In genomic region chr5:114591151-114591561, GRCm38 (mm10) we compare ENCODE assay signal across 8 mouse cellular contexts. TPM values are rescaled to one million over a fixed set of nuclear protein-coding genes. Genes with fewer than 3 reads are reported as not detected.
DNase-seq lines count a peak whose midpoint lies in the region; ATAC-seq and TF ChIP-seq lines count a peak whose summit lies in the region.

No protein-coding gene starts in this region.

- TF ChIP-seq POLR2A in heart, adult 2 months (IDR thresholded peaks at IDR 0.05; ENCODE audit: insufficient read depth, low read depth, low read length) = no peak

- WGBS in heart, embryonic 15.5 days = 10% methylated on average over 15 of the region's 15 CpGs
- WGBS in heart, adult 2 months = 20% methylated on average over 15 of the region's 15 CpGs
- 62% methylated on average over 15 of the region's 15 CpGs for WGBS in embryonic facial prominence, embryonic 11.5 days
- 4% methylated on average over 15 of the region's 15 CpGs for WGBS in liver, embryonic 14.5 days (ENCODE audit: insufficient replicate concordance)

- no peak for TF ChIP-seq CTCF in heart, adult 2 months (IDR thresholded peaks at IDR 0.05)
- TF ChIP-seq CTCF in liver, embryonic 14.5 days (IDR thresholded peaks at IDR 0.05; ENCODE audit: low read depth) = no peak

- H3K9ac ChIP-seq in heart, embryonic 15.5 days = no peak overlapping the region
- no peak overlapping the region for H3K9ac ChIP-seq in heart, adult 2 months (ENCODE audit: low read depth, low read length)
- H3K9ac ChIP-seq in embryonic facial prominence, embryonic 11.5 days (replicated peaks; ENCODE audit: low read length) = no peak overlapping the region
- H3K9ac ChIP-seq in liver, embryonic 14.5 days (replicated peaks) = no peak overlapping the region

- H3K9me3 ChIP-seq in heart, embryonic 15.5 days (replicated peaks) = no peaks in the 10 kb centered on the region
- no peaks in the 10 kb centered on the region for H3K9me3 ChIP-seq in embryonic facial prominence, embryonic 11.5 days (replicated peaks; ENCODE audit: control insufficient read depth, low read length)
- H3K9me3 ChIP-seq in liver, embryonic 14.5 days (ENCODE audit: control insufficient read depth, low read length) = no peaks in the 10 kb centered on the region

- no peaks in the 10 kb centered on the region; the same call in 1 of the 2 replicates for H3K79me2 ChIP-seq in heart, adult 2 months (replicated peaks; ENCODE audit: control insufficient read depth, insufficient read depth, low read length)

- peak overlapping the region; percentile 35 for H3K4me2 ChIP-seq in heart, embryonic 15.5 days
- H3K4me2 ChIP-seq in embryonic facial prominence, embryonic 11.5 days (ENCODE audit: low read depth, low read length) = no peak overlapping the region
- peak overlapping the region; percentile 7; the same call in 1 of the 2 replicates for H3K4me2 ChIP-seq in liver, embryonic 14.5 days (ENCODE audit: low read depth)

- H3K4me1 ChIP-seq in heart, embryonic 15.5 days (replicated peaks) = peaks cover 51% of the 10 kb centered on the region
- peaks cover 12% of the 10 kb centered on the region for H3K4me1 ChIP-seq in heart, adult 2 months (ENCODE audit: control insufficient read depth, insufficient read depth, low read length)
- H3K4me1 ChIP-seq in embryonic facial prominence, embryonic 11.5 days (ENCODE audit: control insufficient read depth, insufficient read depth, low read length) = peaks cover 33% of the 10 kb centered on the region
- peaks cover 7 to 44% of the 10 kb centered on the region in 2 experiments for H3K4me1 ChIP-seq in liver, embryonic 14.5 days (replicated peaks; ENCODE audit: control insufficient read depth in 2 of 2, insufficient read depth in 2 of 2, low read length in 1 of 2)

- intact Hi-C loops in heart, adult 2 months (cut with DNase I) = no loop called here

- no peaks in the 10 kb centered on the region for H3K36me3 ChIP-seq in heart, embryonic 15.5 days
- no peaks in the 10 kb centered on the region for H3K36me3 ChIP-seq in heart, adult 2 months (ENCODE audit: control insufficient read depth, insufficient read depth, low read length)
- no peaks in the 10 kb centered on the region for H3K36me3 ChIP-seq in embryonic facial prominence, embryonic 11.5 days (replicated peaks; ENCODE audit: control insufficient read depth, insufficient read depth, low read depth, low read length)
- no peaks in the 10 kb centered on the region for H3K36me3 ChIP-seq in liver, embryonic 14.5 days (replicated peaks; ENCODE audit: control insufficient read depth, insufficient read depth, low read depth)

- no peak overlapping the region for H3K27ac ChIP-seq in heart, embryonic 15.5 days
- H3K27ac ChIP-seq in heart, adult 2 months = no peak overlapping the region
- 0 out of 2 replicates have a peak overlapping the region, but pooled peaks have one; percentile 28 for H3K27ac ChIP-seq in embryonic facial prominence, embryonic 11.5 days (replicated peaks; ENCODE audit: low read depth, low read length)
- H3K27ac ChIP-seq in liver, embryonic 14.5 days = no peak overlapping the region

- H3K27me3 ChIP-seq in heart, embryonic 15.5 days = peaks cover 23% of the 10 kb centered on the region
- H3K27me3 ChIP-seq in heart, adult 2 months (ENCODE audit: control insufficient read depth, insufficient read depth, low read length) = no peaks in the 10 kb centered on the region
- no peaks in the 10 kb centered on the region for H3K27me3 ChIP-seq in embryonic facial prominence, embryonic 11.5 days (ENCODE audit: control insufficient read depth, insufficient read depth, low read length)
- no peaks in the 10 kb centered on the region for H3K27me3 ChIP-seq in liver, embryonic 14.5 days (ENCODE audit: control insufficient read depth, insufficient read depth, low read length)

- H3K4me3 ChIP-seq in heart, embryonic 15.5 days = no peak overlapping the region
- H3K4me3 ChIP-seq in heart, adult 2 months = no peak overlapping the region
- H3K4me3 ChIP-seq in embryonic facial prominence, embryonic 11.5 days (ENCODE audit: low read depth, low read length) = no peak overlapping the region
- H3K4me3 ChIP-seq in liver, embryonic 14.5 days (ENCODE audit: insufficient read depth in 1 of 2, low read depth in 2 of 2, low read length in 2 of 2) = no peak overlapping the region

- no peak for TF ChIP-seq EP300 in heart, adult 2 months (IDR thresholded peaks at IDR 0.05; ENCODE audit: insufficient read depth, low read depth, low read length)
- peak; percentile 36; the same call in 1 of the 2 replicates for TF ChIP-seq EP300 in liver, embryonic 14.5 days (IDR thresholded peaks at IDR 0.05; ENCODE audit: low read depth)

- DNase-seq in heart, adult 2 months = no peak
- DNase-seq in 416B (ENCODE audit: low read depth) = peak; percentile 92
- DNase-seq in embryonic facial prominence, embryonic 11.5 days (ENCODE audit: low spot score) = no peak
- DNase-seq in liver, embryonic 14.5 days (ENCODE audit: low read depth in 3 of 3, low spot score in 3 of 3) = peak in 1 of 3 experiments; percentile 38
- no peak for DNase-seq in frontal cortex, postnatal 10 days (ENCODE audit: low spot score in 2 of 2)
- no peak for DNase-seq in frontal cortex, postnatal 14 days (ENCODE audit: low spot score in 2 of 2)

- no peak for ATAC-seq in heart, embryonic 15.5 days (replicated peaks; ENCODE audit: insufficient number of reproducible peaks, insufficient read depth, low FRiP score, low read depth)
- ATAC-seq in embryonic facial prominence, embryonic 11.5 days (replicated peaks; ENCODE audit: insufficient number of reproducible peaks, low FRiP score, low TSS enrichment, low read depth) = no peak
- peak; percentile 49 for ATAC-seq in liver, embryonic 14.5 days (ENCODE audit: insufficient read depth)
- no peak for ATAC-seq in monocyte, adult 5-6 weeks (replicated peaks; ENCODE audit: insufficient number of reproducible peaks, low FRiP score, low TSS enrichment, poor library complexity, severe bottlenecking)

RNA-seq across cellular contexts. Expression of gene Fam222a, which starts 23.3 kb away (rescaled TPM):
- 0.74 and 1.6 TPM in 2 replicates for polyA plus RNA-seq in heart, embryonic 15.5 days (2015; fragmentation: Nextera tagmentation; extraction: Ambion mirVana)
- 1 to 10 TPM; 2.1 to 5.0 TPM for total RNA-seq in heart, adult 2 months (2021)
- 2.0 and 2.8 TPM in 2 replicates for polyA plus RNA-seq in heart, adult 2 months (2012; rRNA removed)
- polyA plus RNA-seq in embryonic facial prominence, embryonic 11.5 days (2014; fragmentation: Nextera tagmentation; extraction: Ambion mirVana) = 2.5 and 2.7 TPM in 2 replicates
- polyA plus RNA-seq in liver, embryonic 14.5 days (2012; rRNA removed) = 0.63 and 0.71 TPM in 2 replicates
- 0.44 and 0.56 TPM in 2 replicates for polyA plus RNA-seq in liver, embryonic 14.5 days (2014; fragmentation: Nextera tagmentation; extraction: Ambion mirVana)
- 0.75 TPM in 1 of 3 replicates, not detected in the others for total RNA-seq in monocyte, adult 5-6 weeks (2017)
